22 mouse cellular contexts compared by ENCODE assay signal in the genomic region with DNA sequence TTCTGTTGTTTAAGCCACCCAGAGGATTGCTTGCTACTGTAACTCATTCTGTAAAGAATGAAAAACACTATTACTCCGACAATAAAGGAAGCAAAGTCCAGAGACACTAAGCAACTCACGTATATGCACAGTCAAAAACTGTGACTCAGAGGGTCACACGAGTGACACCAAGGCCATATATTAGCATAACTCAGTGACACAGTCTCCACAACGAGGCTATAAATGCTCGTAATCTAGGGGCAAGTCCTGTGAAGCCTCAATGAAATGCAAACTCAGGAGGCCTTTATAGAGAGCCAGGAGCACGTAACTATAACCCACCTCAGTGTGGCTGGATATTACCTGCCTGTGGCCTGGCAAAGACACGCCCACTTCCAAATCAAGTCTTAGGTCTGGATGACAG.
DNase-seq lines count a peak whose midpoint lies in the region; ATAC-seq lines count a peak whose summit lies in the region.
"Had no signal": no experiment of that assay in that cellular context is flagged by ENCODE, and none has a peak within 500 bp of the region (broad histone marks: within the 10 kb centered on the region; RNA-seq: fewer than 3 reads in every experiment).

No protein-coding gene starts in this region.

- peaks cover 11% of the 10 kb centered on the region; the same call in 1 of the 2 replicates for H3K9me3 ChIP-seq in hindbrain, embryonic 12.5 days (replicated peaks)
- peaks cover 7% of the 10 kb centered on the region; the same call in 1 of the 2 replicates for H3K9me3 ChIP-seq in hindbrain, embryonic 10.5 days
- no peaks in the 10 kb centered on the region for H3K9me3 ChIP-seq in neural tube, embryonic 13.5 days
- H3K9me3 ChIP-seq in neural tube, embryonic 15.5 days (replicated peaks), result no peaks in the 10 kb centered on the region
- H3K9me3 ChIP-seq: embryonic facial prominence, embryonic 12.5 days; embryonic facial prominence, embryonic 15.5 days; heart, embryonic 15.5 days had no signal

- no peak overlapping the region for H3K4me2 ChIP-seq in hindbrain, embryonic 12.5 days (replicated peaks)
- H3K4me2 ChIP-seq in neural tube, embryonic 13.5 days, result no peak overlapping the region
- H3K4me2 ChIP-seq in neural tube, embryonic 15.5 days, result no peak overlapping the region
- H3K4me2 ChIP-seq: embryonic facial prominence, embryonic 12.5 days; embryonic facial prominence, embryonic 15.5 days; heart, embryonic 12.5 days; heart, embryonic 15.5 days; hindbrain, embryonic 14.5 days had no signal

- peaks cover 30% of the 10 kb centered on the region for H3K27me3 ChIP-seq in hindbrain, embryonic 12.5 days
- H3K27me3 ChIP-seq in hindbrain, embryonic 10.5 days (ENCODE audit: insufficient read depth, poor library complexity, severe bottlenecking), result peaks cover 52% of the 10 kb centered on the region
- H3K27me3 ChIP-seq in neural tube, embryonic 13.5 days, result peaks cover 14% of the 10 kb centered on the region
- H3K27me3 ChIP-seq in neural tube, embryonic 15.5 days (replicated peaks), result no peaks in the 10 kb centered on the region
- H3K27me3 ChIP-seq: embryonic facial prominence, embryonic 12.5 days; embryonic facial prominence, embryonic 15.5 days; heart, embryonic 12.5 days; heart, embryonic 15.5 days had no signal

- peaks cover 20% of the 10 kb centered on the region for H3K4me1 ChIP-seq in hindbrain, embryonic 12.5 days
- peaks cover 21% of the 10 kb centered on the region for H3K4me1 ChIP-seq in hindbrain, embryonic 10.5 days (replicated peaks)
- H3K4me1 ChIP-seq in neural tube, embryonic 13.5 days (replicated peaks), result peaks cover 50% of the 10 kb centered on the region
- peaks cover 42% of the 10 kb centered on the region for H3K4me1 ChIP-seq in neural tube, embryonic 15.5 days
- H3K4me1 ChIP-seq: embryonic facial prominence, embryonic 15.5 days; heart, embryonic 12.5 days; heart, embryonic 15.5 days had no signal

- DNase-seq in hindbrain, embryonic 10.5 days (ENCODE audit: low spot score), result no peak
- DNase-seq in neural tube, embryonic 10.5 days (ENCODE audit: extremely low spot score, low spot score), result no peak
- no peak for DNase-seq in heart, postnatal 14 days
- DNase-seq: adrenal gland, postnatal 10 days; adrenal gland, postnatal 36 days; cerebellum, adult 11 months; cerebellum, adult 9-11 months; forebrain, postnatal 0 days; gastrocnemius, postnatal 25 days; heart, adult 18-20 months; heart, postnatal 10 days; heart, postnatal 4 days had no signal

- intact Hi-C loops in heart, postnatal 14 days (cut with DNase I), result no loop called here

- H3K27ac ChIP-seq in hindbrain, embryonic 12.5 days, result peak overlapping the region; percentile 19; the same call in 1 of the 2 replicates
- no peak overlapping the region for H3K27ac ChIP-seq in hindbrain, embryonic 10.5 days
- H3K27ac ChIP-seq in neural tube, embryonic 13.5 days (replicated peaks), result peak overlapping the region; percentile 90
- H3K27ac ChIP-seq in neural tube, embryonic 15.5 days (replicated peaks), result peak overlapping the region; percentile 0; the same call in 1 of the 2 replicates
- H3K27ac ChIP-seq: embryonic facial prominence, embryonic 12.5 days; embryonic facial prominence, embryonic 15.5 days; heart, embryonic 15.5 days had no signal

- H3K36me3 ChIP-seq in hindbrain, embryonic 12.5 days, result no peaks in the 10 kb centered on the region
- H3K36me3 ChIP-seq in hindbrain, embryonic 10.5 days, result no peaks in the 10 kb centered on the region
- H3K36me3 ChIP-seq in neural tube, embryonic 13.5 days, result no peaks in the 10 kb centered on the region
- H3K36me3 ChIP-seq in neural tube, embryonic 15.5 days, result no peaks in the 10 kb centered on the region
- H3K36me3 ChIP-seq: embryonic facial prominence, embryonic 12.5 days; embryonic facial prominence, embryonic 15.5 days; heart, embryonic 12.5 days; heart, embryonic 15.5 days had no signal

- H3K9ac ChIP-seq in hindbrain, embryonic 12.5 days, result no peak overlapping the region
- H3K9ac ChIP-seq in neural tube, embryonic 13.5 days, result no peak overlapping the region
- no peak overlapping the region for H3K9ac ChIP-seq in neural tube, embryonic 15.5 days (replicated peaks)
- H3K9ac ChIP-seq: embryonic facial prominence, embryonic 12.5 days; embryonic facial prominence, embryonic 15.5 days; forebrain, postnatal 0 days; heart, embryonic 12.5 days; heart, embryonic 15.5 days; hindbrain, embryonic 14.5 days had no signal

- no peak for ATAC-seq in hindbrain, embryonic 12.5 days (ENCODE audit: low FRiP score)
- no peak for ATAC-seq in neural tube, embryonic 13.5 days (ENCODE audit: low read depth)
- ATAC-seq in neural tube, embryonic 15.5 days (ENCODE audit: low FRiP score), result no peak
- ATAC-seq: activated CD4-positive, CD25-positive, alpha-beta regulatory T cell, adult 4 months; forebrain, embryonic 14.5 days; forebrain, postnatal 0 days had no signal

- WGBS in hindbrain, embryonic 12.5 days, result 88% methylated on average over 7 of the region's 7 CpGs
- WGBS in hindbrain, embryonic 10.5 days, result 86% methylated on average over 7 of the region's 7 CpGs
- 59% methylated on average over 7 of the region's 7 CpGs for WGBS in neural tube, embryonic 13.5 days
- WGBS in neural tube, embryonic 15.5 days, result 63% methylated on average over 7 of the region's 7 CpGs

- H3K4me3 ChIP-seq in hindbrain, embryonic 12.5 days, result no peak overlapping the region
- H3K4me3 ChIP-seq in hindbrain, embryonic 10.5 days, result no peak overlapping the region
- H3K4me3 ChIP-seq in neural tube, embryonic 13.5 days, result no peak overlapping the region
- H3K4me3 ChIP-seq in neural tube, embryonic 15.5 days (replicated peaks), result no peak overlapping the region
- H3K4me3 ChIP-seq: embryonic facial prominence, embryonic 12.5 days; embryonic facial prominence, embryonic 15.5 days; heart, embryonic 12.5 days; heart, embryonic 15.5 days had no signal
